Mouse (Mus musculus): ENCODE measurements around the gene Nap1l5. TPM values are rescaled to one million over a fixed set of nuclear protein-coding genes. Genes with fewer than 3 reads are reported as not detected.
A peak's percentile ranks its signal among the peaks of the same experiment; 100 is the strongest.

The Nap1l5 gene
- polyA plus RNA-seq, 1 experiment from 2014 or later = 42.1 TPM

- no peaks in the 10 kb centered on the region for H3K36me3 ChIP-seq (replicated peaks)
- H3K9me3 ChIP-seq = no peaks in the 10 kb centered on the region
- no peaks in the 10 kb centered on the region for H3K27me3 ChIP-seq
- no peak overlapping the region for H3K4me3 ChIP-seq (replicated peaks)
- no peak for ATAC-seq (ENCODE audit: low FRiP score)
- no peak overlapping the region for H3K9ac ChIP-seq
- peaks cover 28% of the 10 kb centered on the region for H3K4me1 ChIP-seq
- H3K4me2 ChIP-seq = no peak overlapping the region
- no peak overlapping the region for H3K27ac ChIP-seq
- WGBS = 89% methylated on average over 9 of the region's 9 CpGs
Measured at GRCm38 (mm10) chr6:58929911-58930431, 23.1 kb upstream of the Nap1l5 start.

- 81% methylated on average over 2 of the region's 2 CpGs for WGBS
- Histone ChIP-seq H3K4me1 (peaks cover 15% of the 10 kb centered on the region), H3K27me3 (no peaks in the 10 kb centered on the region), H3K9me3 (no peaks in the 10 kb centered on the region), H3K36me3 (replicated peaks) (no peaks in the 10 kb centered on the region), H3K4me2 (no peak overlapping the region), H3K9ac (no peak overlapping the region), H3K4me3 (replicated peaks) (no peak overlapping the region), H3K27ac (no peak overlapping the region)
- no peak for ATAC-seq (ENCODE audit: low FRiP score)
Measured at GRCm38 (mm10) chr6:58927881-58928280, 21.0 kb upstream of the Nap1l5 start.

- H3K27me3 ChIP-seq = no peaks in the 10 kb centered on the region
- H3K36me3 ChIP-seq (replicated peaks) = no peaks in the 10 kb centered on the region
- no peak overlapping the region for H3K27ac ChIP-seq
- H3K9me3 ChIP-seq = no peaks in the 10 kb centered on the region
- H3K9ac ChIP-seq = no peak overlapping the region
- no peak overlapping the region for H3K4me3 ChIP-seq (replicated peaks)
- ATAC-seq (ENCODE audit: low FRiP score) = no peak
- H3K4me2 ChIP-seq = no peak overlapping the region
- no peaks in the 10 kb centered on the region for H3K4me1 ChIP-seq
- 90% methylated on average over 5 of the region's 5 CpGs for WGBS
Measured at GRCm38 (mm10) chr6:58922511-58922910, 15.6 kb upstream of the Nap1l5 start.

- Histone ChIP-seq H3K4me2 (no peak overlapping the region), H3K27ac (no peak overlapping the region), H3K9me3 (no peaks in the 10 kb centered on the region), H3K4me1 (no peaks in the 10 kb centered on the region), H3K36me3 (replicated peaks) (no peaks in the 10 kb centered on the region), H3K4me3 (replicated peaks) (no peak overlapping the region), H3K27me3 (no peaks in the 10 kb centered on the region), H3K9ac (no peak overlapping the region)
- ATAC-seq (ENCODE audit: low FRiP score) = 0 out of 2 replicates have a peak, but pooled peaks have one; percentile 55
- WGBS = 42% methylated on average over 3 of the region's 3 CpGs
Measured at GRCm38 (mm10) chr6:58921623-58922022, 14.7 kb upstream of the Nap1l5 start.

- H3K4me2 ChIP-seq = no peak overlapping the region
Measured at GRCm38 (mm10) chr6:58920735-58921134, 13.9 kb upstream of the Nap1l5 start.

GRCm38 (mm10) chr6:58916498-58916897 lies 9.6 kb upstream of the Nap1l5 start:
- no peak overlapping the region for H3K4me2 ChIP-seq
- H3K36me3 ChIP-seq (replicated peaks) = no peaks in the 10 kb centered on the region
- H3K4me1 ChIP-seq = no peaks in the 10 kb centered on the region
- H3K9me3 ChIP-seq = no peaks in the 10 kb centered on the region
- no peak for ATAC-seq (ENCODE audit: low FRiP score)
- H3K4me3 ChIP-seq (replicated peaks) = no peak overlapping the region
- no peak overlapping the region for H3K27ac ChIP-seq
- no peaks in the 10 kb centered on the region for H3K27me3 ChIP-seq
- WGBS = 86% methylated on average over 5 of the region's 5 CpGs
- H3K9ac ChIP-seq = no peak overlapping the region

More at GRCm38 (mm10) chr6:58920735-58921134, 13.9 kb upstream of the Nap1l5 start:
- ATAC-seq (ENCODE audit: low FRiP score) = no peak
- Histone ChIP-seq H3K9me3 (no peaks in the 10 kb centered on the region), H3K27ac (no peak overlapping the region), H3K4me1 (no peaks in the 10 kb centered on the region), H3K27me3 (no peaks in the 10 kb centered on the region), H3K9ac (no peak overlapping the region), H3K36me3 (replicated peaks) (no peaks in the 10 kb centered on the region), H3K4me3 (replicated peaks) (no peak overlapping the region)
- WGBS = 78% methylated on average over 6 of the region's 6 CpGs

- WGBS = 86% methylated on average over 5 of the region's 5 CpGs
- Histone ChIP-seq H3K36me3 (replicated peaks) (no peaks in the 10 kb centered on the region), H3K9me3 (no peaks in the 10 kb centered on the region), H3K4me3 (replicated peaks) (no peak overlapping the region), H3K4me2 (no peak overlapping the region), H3K27me3 (no peaks in the 10 kb centered on the region), H3K27ac (no peak overlapping the region), H3K4me1 (no peaks in the 10 kb centered on the region), H3K9ac (no peak overlapping the region)
- ATAC-seq (ENCODE audit: low FRiP score) = no peak
Measured at GRCm38 (mm10) chr6:58913971-58914370, 7.1 kb upstream of the Nap1l5 start.

GRCm38 (mm10) chr6:58913551-58913950 lies 6.7 kb upstream of the Nap1l5 start:
- H3K27ac ChIP-seq = no peak overlapping the region
- no peaks in the 10 kb centered on the region for H3K36me3 ChIP-seq (replicated peaks)
- H3K4me2 ChIP-seq = no peak overlapping the region
- WGBS = 85% methylated on average over 3 of the region's 3 CpGs
- no peak overlapping the region for H3K9ac ChIP-seq
- H3K4me1 ChIP-seq = no peaks in the 10 kb centered on the region
- ATAC-seq (ENCODE audit: low FRiP score) = no peak
- H3K27me3 ChIP-seq = no peaks in the 10 kb centered on the region
- no peak overlapping the region for H3K4me3 ChIP-seq (replicated peaks)
- no peaks in the 10 kb centered on the region for H3K9me3 ChIP-seq

- no peaks in the 10 kb centered on the region for H3K4me1 ChIP-seq
- H3K4me3 ChIP-seq (replicated peaks) = no peak overlapping the region
- no peak for ATAC-seq (ENCODE audit: low FRiP score)
- H3K36me3 ChIP-seq (replicated peaks) = no peaks in the 10 kb centered on the region
- 85% methylated on average over 5 of the region's 5 CpGs for WGBS
- no peak overlapping the region for H3K27ac ChIP-seq
- no peaks in the 10 kb centered on the region for H3K9me3 ChIP-seq
- no peak overlapping the region for H3K9ac ChIP-seq
- H3K27me3 ChIP-seq = no peaks in the 10 kb centered on the region
- no peak overlapping the region for H3K4me2 ChIP-seq
Measured at GRCm38 (mm10) chr6:58912842-58913241, 6.0 kb upstream of the Nap1l5 start.

GRCm38 (mm10) chr6:58907791-58908190 lies 915 bp upstream of the Nap1l5 start:
- H3K4me3 ChIP-seq (replicated peaks) = no peak overlapping the region
- H3K27ac ChIP-seq = no peak overlapping the region
- no peak overlapping the region for H3K4me2 ChIP-seq
- H3K4me1 ChIP-seq = peaks cover 6% of the 10 kb centered on the region; the same call in 1 of the 2 replicates
- 62% methylated on average over 2 of the region's 2 CpGs for WGBS
- no peaks in the 10 kb centered on the region for H3K36me3 ChIP-seq (replicated peaks)
- H3K27me3 ChIP-seq = no peaks in the 10 kb centered on the region
- no peak for ATAC-seq (ENCODE audit: low FRiP score)
- H3K9me3 ChIP-seq = peaks cover 16% of the 10 kb centered on the region
- H3K9ac ChIP-seq = no peak overlapping the region

GRCm38 (mm10) chr6:58907336-58907735 lies 460 bp upstream of the Nap1l5 start:
- Histone ChIP-seq H3K9me3 (peaks cover 16% of the 10 kb centered on the region), H3K4me1 (peaks cover 6% of the 10 kb centered on the region; the same call in 1 of the 2 replicates), H3K27ac (no peak overlapping the region), H3K36me3 (replicated peaks) (no peaks in the 10 kb centered on the region), H3K9ac (peak overlapping the region; percentile 45; the same call in 1 of the 2 replicates), H3K27me3 (no peaks in the 10 kb centered on the region), H3K4me3 (replicated peaks) (peak overlapping the region; percentile 50), H3K4me2 (peak overlapping the region; percentile 64)
- ATAC-seq (ENCODE audit: low FRiP score) = no peak; the same call in 1 of the 2 replicates
- 75% methylated on average over 8 of the region's 8 CpGs for WGBS

- no peak for ATAC-seq (ENCODE audit: low FRiP score)
- Histone ChIP-seq H3K4me1 (peaks cover 9% of the 10 kb centered on the region; the same call in 1 of the 2 replicates), H3K27me3 (no peaks in the 10 kb centered on the region), H3K9ac (no peak overlapping the region), H3K9me3 (peaks cover 16% of the 10 kb centered on the region), H3K27ac (no peak overlapping the region), H3K4me3 (replicated peaks) (no peak overlapping the region), H3K36me3 (replicated peaks) (no peaks in the 10 kb centered on the region), H3K4me2 (no peak overlapping the region)
- WGBS = 52% methylated on average over 3 of the region's 3 CpGs
Measured at GRCm38 (mm10) chr6:58904551-58904950, 2.3 kb downstream of the Nap1l5 start.

- Histone ChIP-seq H3K36me3 (replicated peaks) (no peaks in the 10 kb centered on the region), H3K9ac (no peak overlapping the region), H3K27ac (0 out of 2 replicates have a peak overlapping the region, but pooled peaks have one; percentile 19), H3K4me3 (replicated peaks) (no peak overlapping the region), H3K27me3 (no peaks in the 10 kb centered on the region), H3K4me2 (no peak overlapping the region; the same call in 1 of the 2 replicates), H3K4me1 (peaks cover 9% of the 10 kb centered on the region; the same call in 1 of the 2 replicates), H3K9me3 (peaks cover 16% of the 10 kb centered on the region)
- WGBS = 33% methylated on average over 8 of the region's 8 CpGs
- peak; percentile 87 for ATAC-seq (ENCODE audit: low FRiP score)
Measured at GRCm38 (mm10) chr6:58903171-58903570, 3.7 kb downstream of the Nap1l5 start.

All from forebrain, embryonic 12.5 days (tissue).